Mouse (Mus musculus) forebrain, embryonic 16.5 days (tissue): Measurements from ENCODE around the gene Ksr1. TPM values are rescaled to one million over a fixed set of nuclear protein-coding genes. Genes with fewer than 3 reads are reported as not detected.

Experiments used
- ATAC-seq: fragments of 200-750 bp; cut with Nextera tagmentation; 2 replicates; pipeline ENCODE4 v1.8.0; 2017; ENCODE audit warnings: mild to moderate bottlenecking, moderate library complexity
- H3K27ac ChIP-seq: fragments of 300-500 bp; sonication (generic); 2 replicates; pipeline ENCODE4 v1.5.1; 2014; ENCODE audit warnings: low read length, control low read depth
- H3K27me3 ChIP-seq: fragments of 300-500 bp; sonication (generic); replicated peaks from 2 replicates; pipeline ENCODE4 v1.6.1; 2014; ENCODE audit warnings: low read length; ENCODE audit not compliant: control insufficient read depth, insufficient read depth
- H3K36me3 ChIP-seq: fragments of 300-500 bp; sonication (generic); 2 replicates; pipeline ENCODE4 v1.6.1; 2014; ENCODE audit not compliant: control insufficient read depth, insufficient read depth
- H3K4me1 ChIP-seq: fragments of 300-500 bp; sonication (generic); replicated peaks from 2 replicates; pipeline ENCODE4 v1.6.1; 2014; ENCODE audit warnings: low read length; ENCODE audit not compliant: control insufficient read depth, insufficient read depth
- H3K4me2 ChIP-seq: fragments of 300-500 bp; sonication (generic); 2 replicates; pipeline ENCODE4 v1.6.1; 2014; ENCODE audit warnings: mild to moderate bottlenecking, low read length, control low read depth
- H3K4me3 ChIP-seq: fragments of 300-500 bp; sonication (generic); replicated peaks from 2 replicates; pipeline ENCODE4 v1.5.1; 2014; ENCODE audit warnings: mild to moderate bottlenecking, low read length, control low read depth
- H3K9ac ChIP-seq: fragments of 300-500 bp; sonication (generic); replicated peaks from 2 replicates; pipeline ENCODE4 v1.6.1; 2014; ENCODE audit warnings: low read depth, low read length, control low read depth
- H3K9me3 ChIP-seq: fragments of 300-500 bp; sonication (generic); 2 replicates; pipeline ENCODE4 v1.6.1; 2016; ENCODE audit warnings: low read length; ENCODE audit not compliant: control insufficient read depth
- WGBS: fragments of 180-500 bp; shearing (Covaris S2); extraction: QIAGEN DNeasy Blood & Tissue Kit; methylation state at CpG from one replicate; pipeline ENCODE4 v1.1.7; 2014; 5-methylcytosine and 5-hydroxymethylcytosine counted together
- polyA plus RNA-seq: library from polyadenylated mRNA; unstranded; fragments of >200 nt; fragmentation: Nextera tagmentation; extraction: Ambion mirVana; gene quantifications from 2 replicates; pipeline ENCODE4 v1.2.1, GENCODE M21; 2015

Ksr1 gene
- polyA plus RNA-seq, 1 experiment from 2014 or later = 5.1 TPM

GRCm38 (mm10) chr11:79182881-79183280 is 36.7 kb upstream of the Ksr1 start:
- no peak overlapping the region for H3K4me3 ChIP-seq
- H3K9ac ChIP-seq = no peak overlapping the region
- H3K27ac ChIP-seq = no peak overlapping the region
- H3K4me1 ChIP-seq = peaks cover 3% of the 10 kb centered on the region
- H3K36me3 ChIP-seq = no peaks in the 10 kb centered on the region
- 45% methylated on average over 12 of the region's 12 CpGs for whole genome bisulfite sequencing
- H3K4me2 ChIP-seq = no peak overlapping the region
- no peak for ATAC-seq
- no peaks in the 10 kb centered on the region for H3K27me3 ChIP-seq
- H3K9me3 ChIP-seq = no peaks in the 10 kb centered on the region

GRCm38 (mm10) chr11:79181914-79182313 is 35.7 kb upstream of the Ksr1 start:
- no peak for ATAC-seq
- Histone ChIP-seq H3K27ac (no peak overlapping the region), H3K36me3 (no peaks in the 10 kb centered on the region), H3K9ac (no peak overlapping the region), H3K9me3 (no peaks in the 10 kb centered on the region), H3K4me2 (no peak overlapping the region), H3K4me3 (no peak overlapping the region), H3K27me3 (no peaks in the 10 kb centered on the region), H3K4me1 (no peaks in the 10 kb centered on the region)
- 89% methylated on average over 4 of the region's 4 CpGs for WGBS

- no peaks in the 10 kb centered on the region for H3K9me3 ChIP-seq
- ATAC-seq = no peak
- H3K27ac ChIP-seq = no peak overlapping the region
- no peaks in the 10 kb centered on the region for H3K4me1 ChIP-seq
- H3K9ac ChIP-seq = no peak overlapping the region
- H3K36me3 ChIP-seq = no peaks in the 10 kb centered on the region
- no peak overlapping the region for H3K4me2 ChIP-seq
- H3K27me3 ChIP-seq = no peaks in the 10 kb centered on the region
- WGBS = 86% methylated on average over 3 of the region's 3 CpGs
- H3K4me3 ChIP-seq = no peak overlapping the region
Measured at GRCm38 (mm10) chr11:79176687-79177086, 30.5 kb upstream of the Ksr1 start.

GRCm38 (mm10) chr11:79172054-79172453 is 25.8 kb upstream of the Ksr1 start:
- Histone ChIP-seq H3K9me3 (no peaks in the 10 kb centered on the region), H3K4me2 (no peak overlapping the region), H3K4me3 (no peak overlapping the region), H3K4me1 (no peaks in the 10 kb centered on the region), H3K27me3 (no peaks in the 10 kb centered on the region), H3K36me3 (no peaks in the 10 kb centered on the region), H3K27ac (no peak overlapping the region), H3K9ac (no peak overlapping the region)
- WGBS = 79% methylated on average over 7 of the region's 7 CpGs
- ATAC-seq = no peak

GRCm38 (mm10) chr11:79166582-79167300 is 20.5 kb upstream of the Ksr1 start:
- Histone ChIP-seq H3K4me1 (no peaks in the 10 kb centered on the region), H3K4me3 (no peak overlapping the region), H3K27ac (no peak overlapping the region), H3K27me3 (no peaks in the 10 kb centered on the region), H3K36me3 (no peaks in the 10 kb centered on the region), H3K9ac (no peak overlapping the region), H3K9me3 (no peaks in the 10 kb centered on the region), H3K4me2 (no peak overlapping the region)
- 58% methylated on average over 4 of the region's 4 CpGs for WGBS
- no peak for ATAC-seq

GRCm38 (mm10) chr11:79161077-79161758 is 15.0 kb upstream of the Ksr1 start:
- H3K36me3 ChIP-seq = no peaks in the 10 kb centered on the region
- H3K27ac ChIP-seq = no peak overlapping the region
- no peaks in the 10 kb centered on the region for H3K27me3 ChIP-seq
- H3K9ac ChIP-seq = no peak overlapping the region
- H3K4me3 ChIP-seq = no peak overlapping the region
- no peak overlapping the region for H3K4me2 ChIP-seq
- ATAC-seq = no peak
- WGBS = 88% methylated on average over 6 of the region's 6 CpGs
- H3K4me1 ChIP-seq = no peaks in the 10 kb centered on the region
- no peaks in the 10 kb centered on the region for H3K9me3 ChIP-seq

- no peak overlapping the region for H3K9ac ChIP-seq
- H3K4me1 ChIP-seq = no peaks in the 10 kb centered on the region
- H3K4me2 ChIP-seq = no peak overlapping the region
- H3K27ac ChIP-seq = no peak overlapping the region
- no peaks in the 10 kb centered on the region for H3K36me3 ChIP-seq
- 89% methylated on average over 6 of the region's 6 CpGs for WGBS
- H3K27me3 ChIP-seq = no peaks in the 10 kb centered on the region
- H3K4me3 ChIP-seq = no peak overlapping the region
- no peak for ATAC-seq
- no peaks in the 10 kb centered on the region for H3K9me3 ChIP-seq
Measured at GRCm38 (mm10) chr11:79160127-79160526, 13.9 kb upstream of the Ksr1 start.

- no peaks in the 10 kb centered on the region for H3K27me3 ChIP-seq
- no peak overlapping the region for H3K4me3 ChIP-seq
- H3K27ac ChIP-seq = no peak overlapping the region
- H3K36me3 ChIP-seq = no peaks in the 10 kb centered on the region
- H3K4me1 ChIP-seq = no peaks in the 10 kb centered on the region
- H3K9ac ChIP-seq = no peak overlapping the region
- no peak overlapping the region for H3K4me2 ChIP-seq
- ATAC-seq = no peak
- 85% methylated on average over 4 of the region's 4 CpGs for WGBS
- H3K9me3 ChIP-seq = no peaks in the 10 kb centered on the region
Measured at GRCm38 (mm10) chr11:79157729-79158128, 11.5 kb upstream of the Ksr1 start.

- no peaks in the 10 kb centered on the region for H3K36me3 ChIP-seq
- H3K9me3 ChIP-seq = no peaks in the 10 kb centered on the region
- no peak overlapping the region for H3K4me2 ChIP-seq
- H3K27ac ChIP-seq = no peak overlapping the region
- H3K4me3 ChIP-seq = no peak overlapping the region
- 74% methylated on average over 6 of the region's 6 CpGs for WGBS
- no peak overlapping the region for H3K9ac ChIP-seq
- no peaks in the 10 kb centered on the region for H3K27me3 ChIP-seq
- no peak for ATAC-seq
- H3K4me1 ChIP-seq = no peaks in the 10 kb centered on the region
Measured at GRCm38 (mm10) chr11:79155348-79155747, 9.1 kb upstream of the Ksr1 start.
